Mouse (Mus musculus): ENCODE data around the gene Stag1.

- TF ChIP-seq HCFC1 (IDR thresholded peaks at IDR 0.05; ENCODE audit: borderline replicate concordance, insufficient read depth, low read length), result no peak
- TF ChIP-seq MAFK (IDR thresholded peaks at IDR 0.05; ENCODE audit: insufficient read depth, low read depth, low read length), result no peak
- no peak for TF ChIP-seq CHD2 (IDR thresholded peaks at IDR 0.05; ENCODE audit: low read depth, low read length)
- no peak for TF ChIP-seq ZC3H11A (IDR thresholded peaks at IDR 0.05; ENCODE audit: borderline replicate concordance, low read depth, low read length)
These were observed 408.3 kb downstream of the Stag1 start for GRCm38 (mm10) chr9:101005866-101006265.
